Mouse (Mus musculus): ENCODE data around the gene Apoa1.

DNA sequence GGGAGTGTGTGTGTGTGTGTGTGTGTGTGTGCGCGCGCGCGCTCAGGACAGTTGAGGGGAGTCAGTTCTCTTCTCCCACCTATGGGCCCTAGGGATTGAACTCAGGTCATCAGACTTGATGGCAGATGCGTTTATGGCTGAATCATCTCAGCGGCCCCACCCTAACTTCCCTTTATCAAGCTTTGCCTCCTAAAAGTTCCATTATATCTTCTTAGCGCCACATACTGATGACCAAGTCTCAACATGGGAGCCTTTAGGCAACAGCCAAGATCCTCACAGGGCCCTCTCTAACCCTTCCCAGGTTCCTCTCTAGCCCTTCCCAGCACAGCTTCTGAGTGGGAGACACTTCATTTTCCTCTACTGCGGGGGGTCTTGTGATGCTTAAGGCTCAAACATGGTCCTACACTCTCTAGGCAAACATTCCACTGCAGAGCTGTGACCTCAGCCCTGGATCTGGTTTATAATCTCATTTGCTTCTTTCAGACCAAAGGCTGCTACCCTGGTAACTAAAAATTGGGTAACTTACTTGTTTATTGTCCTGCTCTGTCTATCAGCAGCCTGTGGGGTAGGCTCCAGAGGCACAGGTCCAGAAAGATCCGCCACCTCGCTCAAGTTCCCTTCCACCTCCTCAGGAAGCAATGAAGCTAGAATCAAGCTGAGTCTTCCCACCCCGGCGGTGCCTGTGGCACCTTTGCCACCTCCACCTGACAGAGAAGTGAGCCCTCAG, 11.5 kb upstream of the Apoa1 start:
- TF ChIP-seq CEBPB (IDR thresholded peaks at IDR 0.05; ENCODE audit: insufficient read depth, poor library complexity, severe bottlenecking) (no peak), POLR2A (IDR thresholded peaks at IDR 0.05; ENCODE audit: insufficient read length, low read depth) (no peak), USF1 (IDR thresholded peaks at IDR 0.05; ENCODE audit: low read depth) (no peak), REST (IDR thresholded peaks at IDR 0.05; ENCODE audit: insufficient read depth, insufficient read length) (no peak), MYOD1 (IDR thresholded peaks at IDR 0.05; ENCODE audit: control insufficient read depth in 1 of 3, insufficient read length in 2 of 3, low read depth in 2 of 3) (no peak), TCF12 (IDR thresholded peaks at IDR 0.05; ENCODE audit: insufficient read depth, poor library complexity, severe bottlenecking) (no peak), MAX (IDR thresholded peaks at IDR 0.05; ENCODE audit: low read depth) (no peak), SRF (IDR thresholded peaks at IDR 0.05; ENCODE audit: control insufficient read depth, insufficient read length, low read depth) (no peak), MYOG (IDR thresholded peaks at IDR 0.05; ENCODE audit: control insufficient read depth in 1 of 3, insufficient read depth in 1 of 3, insufficient read length in 2 of 3, low read depth in 2 of 3) (no peak), E2F4 (IDR thresholded peaks at IDR 0.05; ENCODE audit: insufficient read depth) (no peak), TCF3 (IDR thresholded peaks at IDR 0.05; ENCODE audit: insufficient read length, low read depth) (no peak)
